Mouse (Mus musculus) stomach, embryonic 16.5 days (tissue): ENCODE results near the gene Optn. TPM values are rescaled to one million over a fixed set of nuclear protein-coding genes. Genes with fewer than 3 reads are reported as not detected.

Experiments
- ATAC-seq: fragments of 200-750 bp; cut with Nextera tagmentation; 2 replicates; pipeline ENCODE4 v1.8.0; 2017; ENCODE audit warnings: moderate number of reproducible peaks, moderate TSS enrichment; ENCODE audit not compliant: insufficient read depth, low FRiP score
- H3K27ac ChIP-seq: fragments of 300-500 bp; sonication (generic); 2 replicates; pipeline ENCODE4 v1.5.1; 2014; ENCODE audit warnings: low read length
- H3K27me3 ChIP-seq: fragments of 300-500 bp; sonication (generic); 2 replicates; pipeline ENCODE4 v1.6.1; 2014; ENCODE audit warnings: low read length, control low read depth, mixed read lengths; ENCODE audit not compliant: control insufficient read depth, insufficient read depth
- H3K36me3 ChIP-seq: fragments of 300-500 bp; sonication (generic); 2 replicates; pipeline ENCODE4 v1.6.1; 2014; ENCODE audit warnings: low read length; ENCODE audit not compliant: control insufficient read depth, insufficient read depth
- H3K4me1 ChIP-seq: fragments of 300-500 bp; sonication (generic); 2 replicates; pipeline ENCODE4 v1.6.1; 2014; ENCODE audit warnings: low read length, control low read depth, mixed read lengths; ENCODE audit not compliant: control insufficient read depth, insufficient read depth
- H3K4me2 ChIP-seq: fragments of 300-500 bp; sonication (generic); 2 replicates; pipeline ENCODE4 v1.6.1; 2014; ENCODE audit warnings: low read depth, low read length, mixed read lengths
- H3K4me3 ChIP-seq: fragments of 300-500 bp; sonication (generic); replicated peaks from 2 replicates; pipeline ENCODE4 v1.5.1; 2014; ENCODE audit warnings: mild to moderate bottlenecking, low read length
- H3K9ac ChIP-seq: fragments of 300-500 bp; sonication (generic); 2 replicates; pipeline ENCODE4 v1.6.1; 2014; ENCODE audit warnings: low read length
- H3K9me3 ChIP-seq: fragments of 300-500 bp; sonication (generic); replicated peaks from 2 replicates; pipeline ENCODE4 v1.6.1; 2016; ENCODE audit warnings: low read length, control low read depth; ENCODE audit not compliant: control insufficient read depth
- WGBS: fragments of 180-500 bp; shearing (Covaris S2); extraction: QIAGEN DNeasy Blood & Tissue Kit; methylation state at CpG from one replicate; pipeline ENCODE4 v1.1.7; 2014; 5-methylcytosine and 5-hydroxymethylcytosine counted together
- polyA plus RNA-seq: library from polyadenylated mRNA; unstranded; fragments of >200 nt; fragmentation: Nextera tagmentation; extraction: Ambion mirVana; gene quantifications from 2 replicates; pipeline ENCODE4 v1.2.1, GENCODE M21; 2015

The Optn gene
- polyA plus RNA-seq, 1 experiment from 2014 or later: 17.6 TPM

DNA sequence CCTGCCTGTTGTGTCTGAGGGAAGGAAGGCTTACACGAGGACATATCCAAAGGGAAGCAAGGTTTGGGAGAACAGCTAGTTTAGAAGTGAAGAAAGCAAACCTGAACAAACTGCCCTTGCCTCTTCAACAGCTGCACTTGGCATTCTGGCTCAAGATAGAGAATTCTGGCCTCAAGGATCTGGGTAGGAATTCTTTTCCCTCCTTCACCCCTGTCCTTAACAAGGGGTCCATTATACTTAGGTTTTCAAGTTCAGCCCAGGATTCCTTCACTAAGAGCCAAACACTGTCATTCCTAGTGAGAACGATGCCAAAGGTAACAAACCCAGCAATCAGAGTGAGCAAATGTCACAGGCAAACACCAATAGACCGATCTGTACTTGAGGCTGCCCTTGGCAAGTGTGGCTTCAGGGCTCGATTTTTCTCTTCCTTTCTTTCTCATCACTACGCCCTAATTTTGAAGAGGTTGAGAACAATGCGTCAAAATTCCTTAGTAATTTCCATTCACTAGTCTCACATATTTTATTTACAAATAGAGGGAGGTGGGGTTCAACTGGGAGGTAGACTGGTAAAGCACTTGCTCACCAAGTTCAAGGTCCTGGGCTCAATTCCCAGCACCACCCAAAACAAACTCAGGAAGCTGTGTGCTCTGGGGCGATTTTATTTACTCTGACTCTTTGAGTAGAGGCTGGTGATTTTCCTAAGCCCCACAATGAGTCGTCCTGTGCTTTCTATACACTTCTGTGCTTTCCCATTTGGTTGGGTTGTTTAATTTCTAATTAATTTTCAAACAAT, 76.3 kb downstream of the Optn start:
- Histone ChIP-seq H3K9me3 (no peaks in the 10 kb centered on the region), H3K4me3 (no peak overlapping the region), H3K9ac (no peak overlapping the region), H3K4me1 (no peaks in the 10 kb centered on the region), H3K4me2 (no peak overlapping the region), H3K27me3 (no peaks in the 10 kb centered on the region), H3K36me3 (no peaks in the 10 kb centered on the region), H3K27ac (no peak overlapping the region)
- no peak for ATAC-seq
- 79% methylated on average over 8 of the region's 8 CpGs for WGBS

DNA sequence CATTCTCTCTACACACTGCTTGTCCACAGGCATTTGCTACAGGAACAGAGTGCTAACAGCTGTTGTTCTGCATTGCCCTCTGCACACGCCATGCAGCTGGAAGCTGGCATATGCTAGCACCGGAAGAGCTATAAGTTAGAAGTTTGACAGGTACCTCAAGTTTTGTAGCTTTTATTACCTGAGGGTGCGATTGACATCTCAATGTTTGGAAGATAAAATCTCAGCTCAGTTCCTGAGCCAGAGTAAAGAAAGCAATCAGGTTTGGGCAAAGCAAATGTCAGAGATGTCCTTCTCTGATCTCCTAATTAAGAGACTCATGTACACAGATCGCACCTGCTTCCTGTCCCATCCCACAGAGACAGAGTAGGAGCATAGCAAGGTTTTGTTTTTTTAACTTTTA, 77.1 kb downstream of the Optn start:
- no peak overlapping the region for H3K9ac ChIP-seq
- no peak overlapping the region for H3K27ac ChIP-seq
- no peaks in the 10 kb centered on the region for H3K9me3 ChIP-seq
- H3K4me1 ChIP-seq: no peaks in the 10 kb centered on the region
- H3K4me3 ChIP-seq: no peak overlapping the region
- 72% methylated on average over 4 of the region's 4 CpGs for WGBS
- H3K36me3 ChIP-seq: no peaks in the 10 kb centered on the region
- no peaks in the 10 kb centered on the region for H3K27me3 ChIP-seq
- H3K4me2 ChIP-seq: no peak overlapping the region
- no peak for ATAC-seq

DNA sequence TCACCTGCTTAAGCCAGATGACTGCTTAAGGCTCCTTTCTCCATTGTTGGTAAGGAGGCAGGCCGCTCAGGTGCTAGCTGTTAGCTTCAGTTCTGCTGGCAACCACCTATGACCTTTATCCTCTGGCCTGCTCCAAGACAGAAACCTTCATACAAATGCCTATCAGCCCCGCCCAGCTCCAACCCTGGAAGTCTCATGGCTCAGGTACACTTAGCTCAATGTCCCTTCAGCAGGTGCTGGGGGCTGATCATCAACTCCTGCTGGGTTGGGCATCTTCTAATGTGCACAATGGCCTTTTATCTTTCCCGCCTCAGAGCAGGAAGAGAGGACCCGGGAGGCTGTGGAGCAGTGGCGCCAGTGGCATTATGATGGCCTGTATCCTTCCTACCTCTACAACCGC, 78.9 kb downstream of the Optn start:
- H3K27ac ChIP-seq: no peak overlapping the region
- no peaks in the 10 kb centered on the region for H3K36me3 ChIP-seq
- no peaks in the 10 kb centered on the region for H3K4me1 ChIP-seq
- H3K4me3 ChIP-seq: no peak overlapping the region
- H3K4me2 ChIP-seq: no peak overlapping the region
- H3K9ac ChIP-seq: no peak overlapping the region
- H3K27me3 ChIP-seq: no peaks in the 10 kb centered on the region
- ATAC-seq: peak; percentile 44; the same call in 1 of the 2 replicates
- 76% methylated on average over 6 of the region's 6 CpGs for WGBS
- H3K9me3 ChIP-seq: no peaks in the 10 kb centered on the region

DNA sequence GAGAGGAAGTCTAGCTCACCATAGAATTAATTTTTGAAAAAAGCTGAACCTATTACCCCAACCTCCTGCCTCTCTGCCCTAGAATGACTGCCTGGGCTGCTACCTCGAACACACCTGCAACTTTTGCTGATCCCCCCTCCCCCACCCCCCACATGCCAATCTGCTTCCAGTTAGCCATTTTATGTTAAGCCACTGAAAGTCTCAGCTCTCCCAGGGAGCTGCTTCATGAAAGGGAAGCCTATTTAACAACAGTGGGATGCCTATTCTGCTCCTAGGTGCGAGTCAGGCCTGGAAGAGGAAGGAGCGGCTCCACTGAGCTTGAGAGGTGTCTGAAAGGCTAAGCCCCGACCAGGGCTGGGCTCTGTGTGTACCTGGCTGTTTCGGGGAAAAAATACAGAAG, 79.9 kb downstream of the Optn start:
- no peaks in the 10 kb centered on the region for H3K4me1 ChIP-seq
- H3K27me3 ChIP-seq: no peaks in the 10 kb centered on the region
- no peak overlapping the region for H3K4me2 ChIP-seq
- no peaks in the 10 kb centered on the region for H3K36me3 ChIP-seq
- no peak for ATAC-seq
- H3K27ac ChIP-seq: no peak overlapping the region
- no peak overlapping the region for H3K4me3 ChIP-seq
- H3K9ac ChIP-seq: no peak overlapping the region
- H3K9me3 ChIP-seq: no peaks in the 10 kb centered on the region
- 31% methylated on average over 5 of the region's 5 CpGs for WGBS

DNA sequence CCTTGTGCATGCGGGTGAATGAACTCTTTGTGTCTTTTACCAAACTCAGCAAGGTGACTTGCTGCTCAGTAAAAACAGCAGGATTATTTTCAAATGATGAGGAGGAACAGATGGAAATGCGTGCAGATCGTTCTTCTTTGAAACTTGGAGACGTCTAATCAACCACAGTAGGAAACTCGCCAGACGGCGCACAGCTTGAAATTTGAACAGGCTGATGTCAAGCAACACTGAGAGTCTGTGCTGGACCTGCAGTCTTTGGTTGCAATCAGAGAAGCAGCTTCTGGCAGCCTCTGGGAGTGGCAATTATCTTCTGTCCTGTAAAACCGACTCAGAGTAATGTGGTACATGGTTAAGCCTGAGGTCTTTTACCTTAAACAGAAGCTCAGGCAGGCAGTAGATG, 85.8 kb downstream of the Optn start:
- ATAC-seq: no peak
- Histone ChIP-seq H3K4me3 (no peak overlapping the region), H3K27me3 (no peaks in the 10 kb centered on the region), H3K4me1 (no peaks in the 10 kb centered on the region), H3K36me3 (no peaks in the 10 kb centered on the region), H3K27ac (no peak overlapping the region), H3K9ac (no peak overlapping the region), H3K4me2 (no peak overlapping the region), H3K9me3 (no peaks in the 10 kb centered on the region)
- WGBS: 27% methylated on average over 8 of the region's 8 CpGs

DNA sequence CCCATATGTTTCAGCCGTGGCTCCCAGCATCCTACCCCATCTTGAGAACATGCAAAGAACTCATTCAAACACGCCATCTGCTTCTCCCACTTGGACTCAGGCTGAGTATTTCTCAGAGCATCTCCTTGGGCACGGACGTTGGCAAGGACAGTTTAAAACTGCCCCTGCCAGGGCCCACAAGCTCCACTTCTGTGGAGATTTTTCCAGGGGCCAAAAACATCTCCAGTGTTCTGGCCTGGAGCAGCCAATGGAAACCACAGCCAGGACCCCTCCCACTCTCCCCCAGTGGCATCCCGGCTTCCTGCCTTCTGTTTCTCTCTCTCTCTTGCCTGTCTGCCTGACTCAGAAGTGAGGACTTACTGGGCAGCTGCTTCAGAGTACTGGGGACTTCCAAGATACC, 88.0 kb downstream of the Optn start, which contains the start of gene Ucma:
Gene Ucma, plus strand, starts transcription at position 316 of the 400 bp plus-strand sequence.
- no peak within 1 kb of the TSS for H3K4me3 ChIP-seq
- no peaks in the 10 kb centered on the region for H3K4me1 ChIP-seq
- H3K27ac ChIP-seq: no peak within 1 kb of the TSS
- no peak within 1 kb of the TSS for H3K4me2 ChIP-seq
- ATAC-seq: no peak
- no peaks in the 10 kb centered on the region for H3K9me3 ChIP-seq
- no peaks in the 10 kb centered on the region for H3K27me3 ChIP-seq
- no peaks in the 10 kb centered on the region for H3K36me3 ChIP-seq
- H3K9ac ChIP-seq: no peak within 1 kb of the TSS
- WGBS: 70% methylated on average over 5 of the region's 5 CpGs

Other genes with a start within 250 kb of the Optn start
- gene Sephs1, start 182.5 kb downstream of the Optn start, polyA plus RNA-seq: 50.2 and 53.0 TPM in 2 replicates
- 82.6 and 86.8 TPM in 2 replicates for gene Phyh, start 145.0 kb downstream of the Optn start, polyA plus RNA-seq
- gene Ucma, start 87.9 kb downstream of the Optn start, polyA plus RNA-seq: not detected in 2 replicates
- 25.1 and 26.4 TPM in 2 replicates for gene Mcm10, start 51.3 kb downstream of the Optn start, polyA plus RNA-seq
- 20.7 and 21.2 TPM in 2 replicates for gene Ccdc3, start 73.7 kb upstream of the Optn start, polyA plus RNA-seq